Mouse (Mus musculus): ENCODE data around the gene Acp5. TPM values are rescaled to one million over a fixed set of nuclear protein-coding genes. Genes with fewer than 3 reads are reported as not detected.

Gene Acp5
- polyA plus RNA-seq, 1 experiment from 2014 or later, result 3.6 TPM

DNA sequence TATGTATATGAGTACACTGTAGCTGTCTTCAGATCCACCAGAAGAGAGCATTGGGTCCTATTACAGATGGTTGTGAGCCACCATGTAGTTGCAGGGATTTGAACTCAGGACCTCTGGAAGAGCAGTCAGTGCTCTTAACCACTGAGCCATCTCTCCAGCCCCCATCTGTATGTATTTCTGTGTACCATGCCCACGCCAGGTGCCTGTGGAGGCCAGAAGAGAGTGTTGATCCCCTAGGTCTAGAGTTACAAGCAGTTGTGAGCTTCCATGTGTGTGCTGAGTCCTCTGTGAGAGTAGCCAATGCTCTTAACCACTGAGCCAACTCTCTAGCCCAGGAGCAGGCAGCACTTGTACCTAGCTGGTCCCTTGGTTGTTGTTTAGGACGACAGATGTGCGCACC lies 11.3 kb downstream of the Acp5 start:
- WGBS, result 86% methylated on average over 3 of the region's 3 CpGs
- Histone ChIP-seq H3K4me3 (ENCODE audit: control insufficient read depth in 1 of 2, insufficient read depth in 1 of 2, low read depth in 1 of 2, low read length in 2 of 2) (no peak overlapping the region), H3K36me3 (ENCODE audit: control insufficient read depth, insufficient read depth, low read length) (no peaks in the 10 kb centered on the region), H3K27me3 (ENCODE audit: control insufficient read depth, insufficient read depth, low read length) (no peaks in the 10 kb centered on the region), H3K9me3 (ENCODE audit: control insufficient read depth, low read length) (no peaks in the 10 kb centered on the region), H3K4me1 (ENCODE audit: control insufficient read depth in 2 of 2, insufficient read depth in 2 of 2, low read length in 2 of 2) (no peaks in the 10 kb centered on the region), H3K27ac (replicated peaks in 1 of 2; ENCODE audit: control insufficient read depth in 1 of 2, insufficient read depth in 1 of 2, low read depth in 2 of 2, low read length in 2 of 2) (no peak overlapping the region), H3K4me2 (ENCODE audit: low read length) (no peak overlapping the region), H3K9ac (ENCODE audit: low read length) (no peak overlapping the region)
- ATAC-seq (ENCODE audit: insufficient number of reproducible peaks, insufficient read depth, low FRiP score, low read depth), result no peak

DNA sequence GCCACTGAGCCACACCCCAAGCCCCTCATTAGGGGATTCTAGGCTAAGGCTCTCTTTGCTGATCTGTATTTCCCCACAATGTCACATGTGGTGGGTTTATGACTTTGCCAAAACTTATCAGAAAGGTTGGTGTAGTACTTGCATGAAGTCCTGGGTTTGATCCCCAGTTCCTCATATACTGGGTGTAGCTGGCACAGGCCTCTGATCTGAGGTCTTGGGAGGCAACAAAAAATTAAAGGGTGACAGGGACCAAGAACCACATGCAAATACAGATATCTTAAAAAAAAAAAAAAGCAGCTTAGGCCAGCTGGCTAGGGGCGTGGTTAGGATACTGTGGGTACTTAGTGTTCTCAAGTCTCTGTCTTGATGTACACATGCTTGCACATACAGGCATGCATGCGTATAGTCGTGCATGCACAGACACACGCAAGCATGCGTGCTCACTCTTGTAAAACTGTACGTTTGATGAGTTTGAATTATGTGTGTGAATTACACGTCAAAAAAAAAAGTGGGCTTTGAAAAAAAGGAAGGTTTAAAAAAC lies 12.4 kb downstream of the Acp5 start:
- H3K9me3 ChIP-seq (ENCODE audit: control insufficient read depth, low read length), result no peaks in the 10 kb centered on the region
- WGBS, result 77% methylated on average over 7 of the region's 7 CpGs
- no peak overlapping the region for H3K4me3 ChIP-seq (ENCODE audit: control insufficient read depth in 1 of 2, insufficient read depth in 1 of 2, low read depth in 1 of 2, low read length in 2 of 2)
- H3K9ac ChIP-seq (ENCODE audit: low read length), result no peak overlapping the region
- H3K4me1 ChIP-seq (ENCODE audit: control insufficient read depth in 2 of 2, insufficient read depth in 2 of 2, low read length in 2 of 2), result no peaks in the 10 kb centered on the region
- no peak overlapping the region for H3K27ac ChIP-seq (replicated peaks in 1 of 2; ENCODE audit: control insufficient read depth in 1 of 2, insufficient read depth in 1 of 2, low read depth in 2 of 2, low read length in 2 of 2)
- no peak for ATAC-seq (ENCODE audit: insufficient number of reproducible peaks, insufficient read depth, low FRiP score, low read depth)
- no peaks in the 10 kb centered on the region for H3K27me3 ChIP-seq (ENCODE audit: control insufficient read depth, insufficient read depth, low read length)
- H3K4me2 ChIP-seq (ENCODE audit: low read length), result no peak overlapping the region
- no peaks in the 10 kb centered on the region for H3K36me3 ChIP-seq (ENCODE audit: control insufficient read depth, insufficient read depth, low read length)

DNA sequence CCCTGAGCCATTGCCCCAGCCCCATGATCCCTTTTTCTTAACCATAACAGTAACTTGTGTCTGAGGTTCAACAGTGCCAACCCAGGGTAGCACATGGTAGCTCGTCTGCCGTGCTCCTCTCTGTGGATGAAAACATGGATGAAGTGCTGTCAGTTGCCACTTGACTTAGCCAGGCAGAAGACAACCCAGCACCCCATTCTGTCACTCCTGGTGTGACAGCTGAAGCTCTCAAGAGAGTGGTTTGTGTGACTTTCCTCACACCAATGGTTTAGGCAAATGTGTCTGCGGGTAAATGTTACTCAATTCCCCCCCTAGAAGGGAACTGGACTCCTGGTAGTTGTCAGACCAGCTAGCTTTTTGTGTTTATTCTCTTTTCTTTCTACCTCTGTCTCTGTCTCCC lies 13.5 kb downstream of the Acp5 start:
- H3K27me3 ChIP-seq (ENCODE audit: control insufficient read depth, insufficient read depth, low read length), result no peaks in the 10 kb centered on the region
- H3K4me1 ChIP-seq (ENCODE audit: control insufficient read depth in 2 of 2, insufficient read depth in 2 of 2, low read length in 2 of 2), result peaks cover 0 to 6% of the 10 kb centered on the region in 2 experiments; a peak in 2 of 4 replicates
- H3K27ac ChIP-seq (replicated peaks in 1 of 2; ENCODE audit: control insufficient read depth in 1 of 2, insufficient read depth in 1 of 2, low read depth in 2 of 2, low read length in 2 of 2), result no peak overlapping the region
- no peak overlapping the region for H3K4me2 ChIP-seq (ENCODE audit: low read length)
- H3K36me3 ChIP-seq (ENCODE audit: control insufficient read depth, insufficient read depth, low read length), result no peaks in the 10 kb centered on the region
- H3K9ac ChIP-seq (ENCODE audit: low read length), result no peak overlapping the region
- WGBS, result 47% methylated on average over 3 of the region's 3 CpGs
- ATAC-seq (ENCODE audit: insufficient number of reproducible peaks, insufficient read depth, low FRiP score, low read depth), result no peak
- no peaks in the 10 kb centered on the region for H3K9me3 ChIP-seq (ENCODE audit: control insufficient read depth, low read length)
- no peak overlapping the region for H3K4me3 ChIP-seq (ENCODE audit: control insufficient read depth in 1 of 2, insufficient read depth in 1 of 2, low read depth in 1 of 2, low read length in 2 of 2)

DNA sequence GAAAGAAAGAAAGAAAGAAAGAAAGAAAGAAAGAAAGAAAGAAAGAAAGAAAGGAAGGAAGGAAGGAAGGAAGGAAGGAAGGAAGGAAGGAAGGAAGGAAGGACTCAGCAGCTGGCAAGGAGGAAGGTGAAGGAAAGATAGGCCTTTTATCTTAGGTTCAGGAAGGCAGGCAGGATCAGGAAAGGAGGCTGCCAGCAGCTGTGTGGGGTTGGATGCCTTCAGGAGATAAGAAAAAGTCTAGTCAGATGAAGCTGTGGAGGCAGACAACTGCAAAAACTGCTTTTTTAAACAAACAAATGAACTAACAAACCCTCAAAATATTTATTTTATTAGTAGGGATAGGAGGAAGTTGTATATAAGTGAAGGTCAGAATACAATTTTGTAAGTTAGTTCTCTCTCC lies 14.0 kb downstream of the Acp5 start:
- Histone ChIP-seq H3K9me3 (ENCODE audit: control insufficient read depth, low read length) (no peaks in the 10 kb centered on the region), H3K9ac (ENCODE audit: low read length) (no peak overlapping the region), H3K4me1 (ENCODE audit: control insufficient read depth in 2 of 2, insufficient read depth in 2 of 2, low read length in 2 of 2) (peaks cover 0 to 6% of the 10 kb centered on the region in 2 experiments; a peak in 2 of 4 replicates), H3K36me3 (ENCODE audit: control insufficient read depth, insufficient read depth, low read length) (no peaks in the 10 kb centered on the region), H3K4me2 (ENCODE audit: low read length) (no peak overlapping the region), H3K4me3 (ENCODE audit: control insufficient read depth in 1 of 2, insufficient read depth in 1 of 2, low read depth in 1 of 2, low read length in 2 of 2) (no peak overlapping the region), H3K27ac (replicated peaks in 1 of 2; ENCODE audit: control insufficient read depth in 1 of 2, insufficient read depth in 1 of 2, low read depth in 2 of 2, low read length in 2 of 2) (no peak overlapping the region), H3K27me3 (ENCODE audit: control insufficient read depth, insufficient read depth, low read length) (no peaks in the 10 kb centered on the region)
- no peak for ATAC-seq (ENCODE audit: insufficient number of reproducible peaks, insufficient read depth, low FRiP score, low read depth)

DNA sequence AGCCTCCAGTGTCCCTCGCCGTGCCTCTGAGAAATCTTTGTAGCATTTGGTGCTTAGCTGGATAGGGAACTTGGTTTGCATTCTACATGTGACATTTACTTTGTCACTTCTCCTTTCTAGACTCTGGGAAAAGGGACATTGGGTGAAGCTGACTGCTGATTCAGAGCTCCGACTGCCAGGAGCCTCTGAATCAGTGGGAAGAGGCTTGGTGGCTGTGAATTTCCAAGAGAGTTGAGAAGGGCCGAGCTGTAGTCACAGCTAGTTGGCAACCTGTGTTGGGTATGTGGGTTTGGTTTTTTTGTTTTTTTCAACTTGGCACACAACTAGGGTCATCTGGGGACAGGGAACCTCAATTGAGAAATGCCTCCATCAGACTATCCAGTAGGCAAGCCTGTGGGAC lies 16.0 kb downstream of the Acp5 start:
- Histone ChIP-seq H3K4me1 (ENCODE audit: control insufficient read depth in 2 of 2, insufficient read depth in 2 of 2, low read length in 2 of 2) (peaks cover 4 to 10% of the 10 kb centered on the region in 2 experiments), H3K36me3 (ENCODE audit: control insufficient read depth, insufficient read depth, low read length) (no peaks in the 10 kb centered on the region), H3K4me2 (ENCODE audit: low read length) (no peak overlapping the region), H3K9ac (ENCODE audit: low read length) (no peak overlapping the region), H3K27me3 (ENCODE audit: control insufficient read depth, insufficient read depth, low read length) (no peaks in the 10 kb centered on the region), H3K9me3 (ENCODE audit: control insufficient read depth, low read length) (no peaks in the 10 kb centered on the region), H3K27ac (replicated peaks in 1 of 2; ENCODE audit: control insufficient read depth in 1 of 2, insufficient read depth in 1 of 2, low read depth in 2 of 2, low read length in 2 of 2) (no peak overlapping the region), H3K4me3 (ENCODE audit: control insufficient read depth in 1 of 2, insufficient read depth in 1 of 2, low read depth in 1 of 2, low read length in 2 of 2) (no peak overlapping the region)
- no peak for ATAC-seq (ENCODE audit: insufficient number of reproducible peaks, insufficient read depth, low FRiP score, low read depth)
- 82% methylated on average over 4 of the region's 4 CpGs for WGBS

DNA sequence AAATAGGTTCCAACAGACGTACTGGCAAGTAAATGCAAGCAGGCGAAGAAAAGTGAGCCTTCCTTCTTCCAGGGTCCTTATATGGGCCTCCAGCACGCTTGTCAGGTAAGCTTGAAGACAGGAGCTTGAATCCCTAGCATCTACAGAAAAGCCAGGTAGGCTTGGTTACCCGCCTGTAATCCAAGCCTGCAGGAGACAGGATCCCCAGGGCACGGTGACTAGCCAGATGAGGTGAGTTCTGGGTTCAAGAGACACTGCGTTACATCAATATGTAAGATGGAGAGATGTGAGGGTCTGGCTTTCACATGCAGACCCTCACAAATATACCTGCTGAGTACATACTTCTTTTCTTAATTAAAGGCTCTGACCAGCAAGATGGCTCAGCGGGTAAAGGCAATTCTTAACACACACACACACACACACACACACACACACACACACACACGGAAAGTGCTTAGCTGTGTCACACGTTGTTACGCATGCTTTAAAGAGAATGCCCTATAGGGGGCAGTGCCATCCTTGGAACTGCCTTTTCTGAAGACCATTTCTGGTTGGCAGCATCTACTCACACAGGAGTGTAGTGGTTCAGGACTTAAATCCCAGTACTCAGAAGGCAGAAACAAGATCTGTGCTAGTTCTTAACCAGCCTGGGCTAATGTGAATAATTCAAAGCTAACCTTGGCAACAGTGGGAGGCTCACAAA lies 17.6 kb downstream of the Acp5 start:
- Histone ChIP-seq H3K27me3 (ENCODE audit: control insufficient read depth, insufficient read depth, low read length) (no peaks in the 10 kb centered on the region), H3K4me2 (ENCODE audit: low read length) (peak overlapping the region; percentile 89), H3K9me3 (ENCODE audit: control insufficient read depth, low read length) (no peaks in the 10 kb centered on the region), H3K36me3 (ENCODE audit: control insufficient read depth, insufficient read depth, low read length) (peaks cover 14% of the 10 kb centered on the region), H3K27ac (replicated peaks in 1 of 2; ENCODE audit: control insufficient read depth in 1 of 2, insufficient read depth in 1 of 2, low read depth in 2 of 2, low read length in 2 of 2) (no peak overlapping the region), H3K9ac (ENCODE audit: low read length) (peak overlapping the region; percentile 89), H3K4me3 (ENCODE audit: control insufficient read depth in 1 of 2, insufficient read depth in 1 of 2, low read depth in 1 of 2, low read length in 2 of 2) (peak overlapping the region in 1 of 2 experiments; percentile 79; a peak in 2 of 4 replicates), H3K4me1 (ENCODE audit: control insufficient read depth in 2 of 2, insufficient read depth in 2 of 2, low read length in 2 of 2) (peaks cover 4 to 10% of the 10 kb centered on the region in 2 experiments)
- no peak for ATAC-seq (ENCODE audit: insufficient number of reproducible peaks, insufficient read depth, low FRiP score, low read depth)
- 42% methylated on average over 10 of the region's 10 CpGs for WGBS

DNA sequence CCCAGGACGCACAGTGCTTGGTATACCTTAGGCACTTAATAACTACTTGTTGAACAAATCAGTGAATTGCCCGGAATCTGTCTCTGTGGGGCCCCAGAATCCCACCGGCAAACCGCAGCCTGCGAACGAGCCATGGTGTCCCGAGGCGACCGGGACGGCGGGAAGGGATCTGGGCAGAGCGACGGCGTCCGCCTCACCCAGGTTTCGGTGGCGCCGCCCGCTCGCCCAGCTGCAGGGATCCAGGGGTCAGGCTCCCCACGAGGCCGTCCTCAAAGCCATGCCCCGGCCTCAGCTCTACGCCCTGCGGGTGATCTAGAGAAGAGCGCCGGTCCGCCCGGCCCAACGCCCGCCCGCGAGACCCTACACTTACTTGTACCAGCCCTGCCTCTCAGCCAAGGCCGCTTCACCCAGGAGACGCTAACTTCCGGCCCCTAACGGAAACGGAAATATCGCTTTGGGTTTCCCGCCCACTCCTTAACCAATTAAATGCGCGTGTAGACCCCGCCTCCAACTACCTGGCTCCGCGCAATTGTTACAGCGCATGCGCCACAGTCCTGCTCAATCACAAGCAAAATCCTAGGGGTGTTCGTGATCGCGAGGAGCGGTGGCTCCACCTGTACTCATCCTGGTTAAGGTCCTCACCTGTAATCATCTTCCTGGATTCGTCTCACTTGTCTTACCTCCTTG lies 18.6 kb downstream of the Acp5 start, which contains the start of gene Elof1:
TSS of gene Elof1 (minus strand) at position 433 of the 687 bp plus-strand sequence.
- Histone ChIP-seq H3K9me3 (ENCODE audit: control insufficient read depth, low read length) (no peaks in the 10 kb centered on the region), H3K27me3 (ENCODE audit: control insufficient read depth, insufficient read depth, low read length) (no peaks in the 10 kb centered on the region), H3K4me3 (ENCODE audit: control insufficient read depth in 1 of 2, insufficient read depth in 1 of 2, low read depth in 1 of 2, low read length in 2 of 2) (peak within 1 kb of the TSS; percentile 79 to 91), H3K36me3 (ENCODE audit: control insufficient read depth, insufficient read depth, low read length) (peaks cover 24% of the 10 kb centered on the region), H3K4me1 (ENCODE audit: control insufficient read depth in 2 of 2, insufficient read depth in 2 of 2, low read length in 2 of 2) (peaks cover 4 to 10% of the 10 kb centered on the region in 2 experiments), H3K4me2 (ENCODE audit: low read length) (peak within 1 kb of the TSS; percentile 89), H3K9ac (ENCODE audit: low read length) (peak within 1 kb of the TSS; percentile 89), H3K27ac (replicated peaks in 1 of 2; ENCODE audit: control insufficient read depth in 1 of 2, insufficient read depth in 1 of 2, low read depth in 2 of 2, low read length in 2 of 2) (peak within 1 kb of the TSS; percentile 34 to 45; a peak in 3 of 4 replicates)
- under 1% methylated on average over 52 of the region's 52 CpGs for WGBS
- ATAC-seq (ENCODE audit: insufficient number of reproducible peaks, insufficient read depth, low FRiP score, low read depth), result peak; percentile 85
